Mouse (Mus musculus): Measurements from ENCODE around the gene Gphn. TPM values are rescaled to one million over a fixed set of nuclear protein-coding genes. Genes with fewer than 3 reads are reported as not detected.
"Not testable (repeated sequence)": the region's sequence is repeated elsewhere in the genome, so short reads cannot be mapped to it uniquely, and the experiment has no call there.

The Gphn gene
- total RNA-seq, 2 experiments from 2014 or later = 29.7 to 32.8 TPM

DNA sequence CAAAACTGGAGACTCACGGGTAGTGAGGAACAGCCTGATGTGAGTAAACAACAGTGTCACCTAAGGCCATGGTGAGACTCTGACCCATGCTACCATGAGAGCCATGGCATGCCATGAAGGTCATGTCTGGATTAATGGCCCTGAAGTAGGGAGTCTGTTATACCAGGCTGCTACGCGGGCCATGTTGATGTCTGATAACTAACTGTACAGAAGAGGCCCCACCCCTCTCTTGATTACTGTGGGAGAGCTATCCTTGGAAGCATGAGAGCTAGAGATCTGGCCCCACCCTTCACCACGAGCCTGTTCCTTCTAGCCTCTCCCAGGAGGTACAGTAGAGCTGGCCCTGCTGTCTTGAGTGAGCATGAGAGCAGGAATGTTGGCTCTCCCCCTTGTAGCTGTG is 101.8 kb downstream of the Gphn start:
- no peak for DNase-seq
- intact Hi-C loops (cut with DNase I) = no loop called here

DNA sequence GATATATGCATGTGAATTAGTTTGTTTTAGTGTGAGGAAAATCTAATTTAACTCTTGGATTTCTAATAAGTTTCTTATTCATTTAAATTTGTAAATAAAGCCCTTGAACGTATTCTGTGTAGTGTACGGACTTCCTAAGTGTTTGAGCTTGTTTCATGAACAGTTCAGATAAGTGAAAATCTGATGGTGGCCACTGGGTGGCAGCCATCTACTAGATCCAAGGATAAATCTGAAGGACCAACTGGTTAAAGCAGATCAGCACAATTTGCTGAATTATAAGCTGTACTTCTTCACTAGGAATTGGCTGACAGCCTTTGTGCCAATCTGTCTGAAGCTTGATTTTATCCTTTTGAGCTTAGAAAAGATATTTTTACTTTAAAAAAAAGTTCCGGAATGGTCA is 105.9 kb downstream of the Gphn start:
- intact Hi-C loops (cut with DNase I) = no loop called here
- peak in 1 of 2 experiments; percentile 24 for DNase-seq

DNA sequence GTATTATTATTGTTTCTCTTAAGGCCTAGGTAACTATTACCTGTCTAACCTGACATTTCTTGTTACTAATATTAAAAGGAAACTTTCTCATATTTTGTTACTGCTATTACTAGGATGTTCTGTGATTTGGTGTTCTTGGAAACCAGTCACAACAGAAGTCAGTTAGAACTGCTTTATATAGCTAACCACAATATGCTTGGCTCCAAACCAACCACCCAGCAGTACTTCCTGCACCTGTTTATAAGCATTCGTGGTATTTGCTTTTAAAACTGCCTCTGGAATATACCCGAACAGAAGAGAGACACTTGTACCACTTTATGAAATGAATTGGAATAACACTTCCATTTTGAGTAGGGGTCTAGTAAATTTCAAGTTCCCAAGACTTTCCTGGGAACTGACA is 130.3 kb downstream of the Gphn start:
- intact Hi-C loops (cut with DNase I) = no loop called here
- DNase-seq = no peak

GRCm38 (mm10) chr12:78389267-78389666 is 163.1 kb downstream of the Gphn start:
- DNase-seq = no peak
- intact Hi-C loops (cut with DNase I) = no loop called here

DNA sequence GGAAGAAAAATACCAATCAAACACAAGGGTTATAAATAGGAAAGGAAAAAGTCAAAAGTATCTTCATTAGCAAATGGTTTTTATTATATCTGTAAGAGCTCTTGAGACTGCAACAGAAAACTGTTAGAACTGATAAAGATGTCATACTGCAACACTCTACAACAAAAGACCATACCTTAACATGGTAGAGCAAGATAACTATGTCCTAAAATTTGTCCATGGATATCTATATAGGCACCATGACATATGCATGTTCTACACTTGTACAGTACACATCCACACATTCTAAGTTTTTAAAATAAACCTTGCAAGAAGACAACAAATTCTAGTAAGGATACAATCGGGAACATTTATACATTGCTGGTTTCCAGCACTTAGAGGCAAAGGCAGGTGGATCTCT is 169.1 kb downstream of the Gphn start:
- DNase-seq = no peak
- intact Hi-C loops (cut with DNase I) = no loop called here

- intact Hi-C loops (cut with DNase I); DNase-seq: not testable (repeated sequence)
These were observed 181.3 kb downstream of the Gphn start for GRCm38 (mm10) chr12:78407518-78407917.

- intact Hi-C loops (cut with DNase I) = no loop called here
- no peak for DNase-seq
These were observed 296.0 kb downstream of the Gphn start for GRCm38 (mm10) chr12:78522176-78522575.

- intact Hi-C loops (cut with DNase I) = no loop called here
- no peak for DNase-seq
These were observed 296.7 kb downstream of the Gphn start for GRCm38 (mm10) chr12:78522804-78523394.

GRCm38 (mm10) chr12:78537590-78537989 is 311.4 kb downstream of the Gphn start:
- DNase-seq; intact Hi-C loops (cut with DNase I): not testable (repeated sequence)

GRCm38 (mm10) chr12:78550913-78551312 is 324.7 kb downstream of the Gphn start:
- intact Hi-C loops (cut with DNase I) = no loop called here
- no peak for DNase-seq

DNA sequence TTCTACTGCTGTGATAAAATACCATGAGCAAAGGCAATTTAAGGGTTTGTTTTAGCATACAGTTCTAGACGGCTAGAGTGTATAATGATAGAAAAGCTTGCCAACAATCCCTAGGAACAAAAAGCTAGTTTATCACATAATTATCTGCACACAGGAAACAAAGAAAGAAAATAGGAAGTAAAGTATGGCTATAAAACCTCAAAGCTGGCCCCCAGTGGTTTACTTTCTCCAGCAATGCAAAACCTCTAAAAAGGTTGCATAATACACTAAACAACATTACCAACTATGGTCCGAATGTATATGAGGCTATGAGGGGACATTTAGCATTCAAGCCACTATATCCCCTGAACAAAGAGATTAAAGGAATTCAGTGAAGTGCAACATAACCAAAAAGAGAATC is 405.6 kb downstream of the Gphn start:
- no peak for DNase-seq
- intact Hi-C loops (cut with DNase I) = no loop called here

GRCm38 (mm10) chr12:78639466-78639865 is 413.3 kb downstream of the Gphn start:
- intact Hi-C loops (cut with DNase I) = no loop called here
- DNase-seq = no peak

DNA sequence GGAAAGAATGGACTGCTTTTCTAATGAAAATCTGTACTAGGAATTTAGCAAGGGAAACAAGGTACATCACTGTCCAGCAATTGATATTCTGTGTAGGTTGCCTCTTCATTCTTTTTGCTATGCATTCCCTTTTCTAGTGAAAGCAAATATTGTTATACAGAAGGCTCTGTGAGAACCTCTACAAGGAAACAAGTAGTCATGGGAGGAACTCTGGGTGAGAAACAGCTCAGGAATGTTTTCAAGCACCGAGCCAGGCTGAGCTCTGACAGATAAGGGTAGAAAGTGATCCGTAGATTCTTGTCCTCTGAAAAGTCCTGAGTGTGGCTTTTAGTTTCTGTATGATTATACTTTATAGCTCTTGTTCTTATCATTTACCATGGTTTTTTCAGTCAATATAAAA is 413.9 kb downstream of the Gphn start:
- DNase-seq = no peak
- intact Hi-C loops (cut with DNase I) = no loop called here

GRCm38 (mm10) chr12:78641220-78641619 is 415.0 kb downstream of the Gphn start:
- no peak for DNase-seq
- intact Hi-C loops (cut with DNase I) = no loop called here

- intact Hi-C loops (cut with DNase I) = no loop called here
- DNase-seq = no peak
These were observed 417.5 kb downstream of the Gphn start for GRCm38 (mm10) chr12:78643691-78644090.

- no peak for DNase-seq
- intact Hi-C loops (cut with DNase I) = no loop called here
These were observed 419.1 kb downstream of the Gphn start for GRCm38 (mm10) chr12:78645282-78645681.

DNA sequence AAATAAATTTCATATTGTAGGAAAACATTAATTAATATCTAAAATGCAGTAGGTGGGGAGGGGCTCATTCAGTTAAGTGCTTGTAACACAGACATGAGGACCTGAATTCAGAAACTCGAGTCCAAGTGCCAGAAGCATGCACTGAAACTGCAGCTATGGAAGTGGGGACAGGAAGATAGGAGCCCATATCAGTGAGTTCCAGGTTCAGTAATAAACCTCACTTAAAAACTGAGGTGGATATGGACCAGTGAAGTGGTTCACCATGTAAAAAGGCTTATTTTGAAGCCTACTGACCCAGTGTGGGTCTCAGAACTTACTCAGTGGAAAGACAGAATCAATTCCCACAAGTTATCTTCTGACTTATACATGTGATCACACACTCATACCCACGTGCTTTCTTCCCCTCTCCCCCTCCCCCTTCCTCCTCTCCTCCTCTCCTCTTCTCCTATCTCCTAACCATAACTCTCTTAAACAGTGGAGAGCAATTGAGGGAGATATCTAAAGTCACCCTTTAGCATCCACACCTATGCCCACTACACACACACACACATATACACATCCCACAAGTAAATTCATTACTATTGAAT is 433.6 kb downstream of the Gphn start:
- DNase-seq = no peak
- intact Hi-C loops (cut with DNase I) = no loop called here

- intact Hi-C loops (cut with DNase I) = no loop called here
These were observed 452.1 kb downstream of the Gphn start for GRCm38 (mm10) chr12:78678101-78678806.

DNA sequence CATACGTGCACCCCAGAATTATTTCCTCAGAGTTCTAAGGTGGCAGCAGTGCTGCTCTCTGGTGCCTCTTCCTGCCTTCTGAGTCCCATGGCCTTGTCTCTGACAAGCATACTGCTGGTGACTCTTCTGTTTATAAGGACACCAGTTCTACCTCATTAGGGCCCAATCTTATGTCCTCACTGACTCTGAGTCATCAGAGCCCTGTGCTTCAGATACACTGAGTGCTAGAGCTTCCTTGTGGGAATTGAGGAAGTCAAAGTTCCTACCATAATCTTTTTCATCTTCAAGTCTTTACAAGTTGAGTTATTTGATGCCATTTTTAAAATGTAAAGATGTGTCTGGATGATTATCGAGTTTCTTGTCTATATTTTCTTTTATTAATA is 452.6 kb downstream of the Gphn start:
- intact Hi-C loops (cut with DNase I) = no loop called here
- no peak for DNase-seq

More at GRCm38 (mm10) chr12:78678101-78678806, 452.1 kb downstream of the Gphn start:
- DNase-seq = no peak

DNA sequence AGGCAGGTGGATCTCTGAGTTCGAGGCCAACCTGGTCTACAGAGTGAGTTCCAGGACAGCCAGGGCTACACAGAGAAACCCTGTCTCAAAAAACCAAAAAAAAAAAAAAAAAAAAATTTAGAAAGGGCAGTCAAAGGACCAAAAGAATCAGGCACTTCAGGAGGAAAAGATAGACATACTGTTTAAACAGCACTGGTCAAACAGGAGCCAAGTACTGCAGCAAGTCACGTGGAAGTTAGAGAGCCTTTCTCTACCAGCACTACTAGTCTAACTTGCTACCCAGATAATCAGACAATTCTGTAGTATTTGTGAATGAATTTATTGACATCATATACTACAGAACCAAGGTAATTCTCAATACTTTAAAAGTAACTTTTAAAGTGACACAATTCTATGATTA is 454.9 kb downstream of the Gphn start:
- DNase-seq = no peak
- intact Hi-C loops (cut with DNase I) = loop anchor here (10.0 kb wide), 1 partner anchor 154 kb away; no protein-coding TSS in a partner anchor

GRCm38 (mm10) chr12:78682279-78682678 is 456.1 kb downstream of the Gphn start:
- DNase-seq = no peak
- intact Hi-C loops (cut with DNase I) = loop anchor here (10.0 kb wide), 1 partner anchor 153 kb away; no protein-coding TSS in a partner anchor

Data from gastrocnemius, postnatal 36 days (tissue).